Mouse (Mus musculus): ENCODE measurements at regions not wholly inside any gene's neighbourhood (a gene's known extent, or its start where the extent isn't known, plus 50 kb on each side); places are given as distances from the start of the nearest gene placed in this dataset.

- peaks cover 34% of the 10 kb centered on the region for H3K4me1 ChIP-seq (ENCODE audit: insufficient read depth)
These were observed 208.4 kb upstream of the Serp2 start for GRCm38 (mm10) chr14:76765094-76765504.

GRCm38 (mm10) chr14:76764390-76764796 lies 207.7 kb upstream of the Serp2 start:
- Histone ChIP-seq H3K27me3 (ENCODE audit: insufficient read depth, low read length) (no peaks in the 10 kb centered on the region), H3K27ac (ENCODE audit: low read depth) (peak overlapping the region; percentile 84), H3K4me2 (peak overlapping the region; percentile 26), H3K4me3 (ENCODE audit: low read depth, low read length) (no peak overlapping the region), H3K9ac (no peak overlapping the region), H3K4me1 (ENCODE audit: insufficient read depth) (peaks cover 36% of the 10 kb centered on the region), H3K36me3 (ENCODE audit: insufficient read depth) (no peaks in the 10 kb centered on the region), H3K9me3 (ENCODE audit: low read depth, low read length) (no peaks in the 10 kb centered on the region)
- no peak for TF ChIP-seq CTCF (IDR thresholded peaks at IDR 0.05; ENCODE audit: low read depth)
- peak; percentile 63 for DNase-seq
- 13% methylated on average over 7 of the region's 7 CpGs for WGBS
- ATAC-seq (ENCODE audit: insufficient read depth), result peak; percentile 53; the same call in 1 of the 2 replicates

More at GRCm38 (mm10) chr14:76765094-76765504, 208.4 kb upstream of the Serp2 start:
- no peaks in the 10 kb centered on the region for H3K27me3 ChIP-seq (ENCODE audit: insufficient read depth, low read length)
- peak; percentile 30; the same call in 1 of the 2 replicates for ATAC-seq (ENCODE audit: insufficient read depth)
- no peak overlapping the region for H3K4me3 ChIP-seq (ENCODE audit: low read depth, low read length)
- H3K9ac ChIP-seq, result no peak overlapping the region
- no peaks in the 10 kb centered on the region for H3K36me3 ChIP-seq (ENCODE audit: insufficient read depth)
- no peak for TF ChIP-seq CTCF (IDR thresholded peaks at IDR 0.05; ENCODE audit: low read depth)
- H3K27ac ChIP-seq (ENCODE audit: low read depth), result peak overlapping the region; percentile 84
- no peaks in the 10 kb centered on the region for H3K9me3 ChIP-seq (ENCODE audit: low read depth, low read length)
- 46% methylated on average over 6 of the region's 6 CpGs for WGBS
- DNase-seq, result peak; percentile 47
- H3K4me2 ChIP-seq, result peak overlapping the region; percentile 26

- peaks cover 36% of the 10 kb centered on the region for H3K4me1 ChIP-seq (ENCODE audit: insufficient read depth)
- H3K4me3 ChIP-seq (ENCODE audit: low read depth, low read length), result no peak overlapping the region
- no peaks in the 10 kb centered on the region for H3K27me3 ChIP-seq (ENCODE audit: insufficient read depth, low read length)
- ATAC-seq (ENCODE audit: insufficient read depth) (no peak), DNase-seq (no peak)
- no peak overlapping the region for H3K27ac ChIP-seq (ENCODE audit: low read depth)
- no peaks in the 10 kb centered on the region for H3K9me3 ChIP-seq (ENCODE audit: low read depth, low read length)
- no peak for TF ChIP-seq CTCF (IDR thresholded peaks at IDR 0.05; ENCODE audit: low read depth)
- no peak overlapping the region for H3K9ac ChIP-seq
- WGBS, result 75% methylated on average over 7 of the region's 7 CpGs
- H3K4me2 ChIP-seq, result no peak overlapping the region
- no peaks in the 10 kb centered on the region for H3K36me3 ChIP-seq (ENCODE audit: insufficient read depth)
These were observed 206.8 kb upstream of the Serp2 start for GRCm38 (mm10) chr14:76763539-76763938.

GRCm38 (mm10) chr14:76762777-76763176 lies 206.1 kb upstream of the Serp2 start:
- no peak for TF ChIP-seq CTCF (IDR thresholded peaks at IDR 0.05; ENCODE audit: low read depth)
- H3K27me3 ChIP-seq (ENCODE audit: insufficient read depth, low read length), result no peaks in the 10 kb centered on the region
- no peak for DNase-seq
- ATAC-seq (ENCODE audit: insufficient read depth), result no peak
- H3K36me3 ChIP-seq (ENCODE audit: insufficient read depth), result no peaks in the 10 kb centered on the region
- no peak overlapping the region for H3K4me3 ChIP-seq (ENCODE audit: low read depth, low read length)
- H3K9ac ChIP-seq, result no peak overlapping the region
- no peak overlapping the region for H3K27ac ChIP-seq (ENCODE audit: low read depth)
- H3K9me3 ChIP-seq (ENCODE audit: low read depth, low read length), result no peaks in the 10 kb centered on the region
- 42% methylated on average over 10 of the region's 10 CpGs for WGBS
- H3K4me2 ChIP-seq, result no peak overlapping the region
- peaks cover 36% of the 10 kb centered on the region for H3K4me1 ChIP-seq (ENCODE audit: insufficient read depth)

GRCm38 (mm10) chr14:76761691-76762090 lies 205.0 kb upstream of the Serp2 start:
- 95% methylated on average over 11 of the region's 11 CpGs for WGBS
- no peak for DNase-seq

GRCm38 (mm10) chr14:76761274-76761673 lies 204.6 kb upstream of the Serp2 start:
- ATAC-seq (ENCODE audit: insufficient read depth) (no peak), DNase-seq (no peak)
- 77% methylated on average over 4 of the region's 4 CpGs for WGBS
- TF ChIP-seq CTCF (IDR thresholded peaks at IDR 0.05; ENCODE audit: low read depth), result no peak
- Histone ChIP-seq H3K27ac (ENCODE audit: low read depth) (no peak overlapping the region), H3K9ac (no peak overlapping the region), H3K36me3 (ENCODE audit: insufficient read depth) (no peaks in the 10 kb centered on the region), H3K4me2 (no peak overlapping the region), H3K4me3 (ENCODE audit: low read depth, low read length) (no peak overlapping the region), H3K27me3 (ENCODE audit: insufficient read depth, low read length) (no peaks in the 10 kb centered on the region), H3K4me1 (ENCODE audit: insufficient read depth) (peaks cover 36% of the 10 kb centered on the region), H3K9me3 (ENCODE audit: low read depth, low read length) (no peaks in the 10 kb centered on the region)

More at GRCm38 (mm10) chr14:76761691-76762090, 205.0 kb upstream of the Serp2 start:
- no peak overlapping the region for H3K27ac ChIP-seq (ENCODE audit: low read depth)
- no peak overlapping the region for H3K4me3 ChIP-seq (ENCODE audit: low read depth, low read length)
- H3K9ac ChIP-seq, result no peak overlapping the region
- ATAC-seq (ENCODE audit: insufficient read depth), result no peak
- H3K36me3 ChIP-seq (ENCODE audit: insufficient read depth), result no peaks in the 10 kb centered on the region
- no peaks in the 10 kb centered on the region for H3K9me3 ChIP-seq (ENCODE audit: low read depth, low read length)
- peaks cover 36% of the 10 kb centered on the region for H3K4me1 ChIP-seq (ENCODE audit: insufficient read depth)
- no peak overlapping the region for H3K4me2 ChIP-seq
- TF ChIP-seq CTCF (IDR thresholded peaks at IDR 0.05; ENCODE audit: low read depth), result no peak
- H3K27me3 ChIP-seq (ENCODE audit: insufficient read depth, low read length), result no peaks in the 10 kb centered on the region

- H3K4me3 ChIP-seq (ENCODE audit: low read depth, low read length), result no peak overlapping the region
- no peaks in the 10 kb centered on the region for H3K9me3 ChIP-seq (ENCODE audit: low read depth, low read length)
- no peak overlapping the region for H3K9ac ChIP-seq
- ATAC-seq (ENCODE audit: insufficient read depth) (no peak), DNase-seq (no peak)
- H3K27ac ChIP-seq (ENCODE audit: low read depth), result no peak overlapping the region
- peaks cover 33% of the 10 kb centered on the region for H3K4me1 ChIP-seq (ENCODE audit: insufficient read depth)
- H3K36me3 ChIP-seq (ENCODE audit: insufficient read depth), result no peaks in the 10 kb centered on the region
- 65% methylated on average over 13 of the region's 13 CpGs for WGBS
- H3K27me3 ChIP-seq (ENCODE audit: insufficient read depth, low read length), result no peaks in the 10 kb centered on the region
- H3K4me2 ChIP-seq, result no peak overlapping the region
- no peak for TF ChIP-seq CTCF (IDR thresholded peaks at IDR 0.05; ENCODE audit: low read depth)
These were observed 203.9 kb upstream of the Serp2 start for GRCm38 (mm10) chr14:76760509-76761023.

All from lung, embryonic 14.5 days (tissue).